Mouse (Mus musculus): Measurements from ENCODE around the gene Ttc4. TPM values are rescaled to one million over a fixed set of nuclear protein-coding genes. Genes with fewer than 3 reads are reported as not detected.

The Ttc4 gene
- total RNA-seq, 2 experiments from 2014 or later: 24.9 to 42.5 TPM

DNA sequence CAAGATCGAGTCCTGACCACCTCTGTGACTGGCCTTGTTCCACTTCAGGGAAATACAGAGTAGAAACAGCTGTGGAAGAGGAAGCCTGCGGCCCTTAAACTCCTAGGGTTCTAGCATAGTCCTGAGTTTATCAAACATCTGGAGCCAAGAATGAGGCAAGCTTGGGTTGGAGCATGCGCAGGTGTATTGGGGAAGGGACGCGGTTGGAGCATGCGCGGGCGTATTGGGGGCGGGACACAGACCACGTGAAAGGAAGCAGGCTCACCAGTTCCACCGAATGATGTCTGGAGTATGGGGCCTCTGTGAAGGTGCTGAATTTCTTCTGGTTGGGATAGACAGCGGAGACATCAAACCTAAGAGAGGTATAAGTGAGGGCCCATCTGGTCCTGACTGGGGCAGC lies 63.1 kb downstream of the Ttc4 start:
- no peak for ATAC-seq (replicated peaks; ENCODE audit: poor library complexity)

DNA sequence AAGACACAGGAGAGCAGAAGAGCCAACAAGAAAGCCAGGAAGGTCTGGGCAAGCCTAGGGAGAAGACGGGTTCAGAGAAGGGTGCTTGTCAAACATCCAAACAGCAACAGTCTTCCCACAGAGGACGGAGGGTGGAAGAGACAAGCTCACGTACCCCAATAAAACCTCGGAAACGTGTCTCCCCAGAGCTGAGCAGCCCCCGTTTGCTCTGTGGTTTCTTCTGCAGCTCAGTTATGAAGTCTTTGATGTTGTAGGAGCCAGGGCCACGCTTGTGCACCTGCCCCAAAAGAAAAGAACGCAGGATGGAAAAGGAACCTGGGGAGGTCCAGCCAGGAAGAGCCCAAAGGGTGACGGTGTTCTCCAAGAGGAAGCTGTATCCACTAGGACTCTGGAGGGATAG lies 63.9 kb downstream of the Ttc4 start:
- no peak for ATAC-seq (replicated peaks; ENCODE audit: poor library complexity)

DNA sequence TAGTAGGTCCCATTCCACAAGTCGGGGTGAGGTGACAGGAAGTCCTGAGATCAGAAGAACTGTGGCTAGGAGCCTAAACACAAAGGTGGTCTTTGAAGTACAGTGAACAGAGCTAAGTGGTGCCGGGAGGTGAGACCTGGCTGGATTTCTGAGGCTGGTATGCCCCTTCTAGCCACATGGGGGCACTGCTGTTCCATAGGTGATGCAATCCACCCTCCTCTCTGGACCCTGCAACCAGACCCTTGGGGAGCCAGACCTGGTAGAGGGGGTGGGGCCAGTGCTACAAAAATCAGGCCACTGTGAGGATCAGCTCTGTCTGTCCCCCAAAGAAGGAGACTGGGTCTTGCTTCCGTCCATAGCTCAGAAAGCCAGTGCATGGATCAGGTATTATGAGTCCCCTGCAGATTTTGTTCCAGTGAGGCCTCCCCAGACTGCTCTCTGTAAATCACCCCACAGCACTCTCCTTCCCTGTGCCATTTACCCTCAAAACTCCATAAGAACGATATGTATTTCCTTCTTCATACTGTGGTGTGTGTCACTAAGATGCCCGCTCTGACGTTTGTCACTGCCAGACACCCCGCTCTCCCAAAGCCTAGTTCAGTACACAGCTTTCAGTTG lies 64.5 kb downstream of the Ttc4 start:
- ATAC-seq (replicated peaks; ENCODE audit: poor library complexity): peak; percentile 89

DNA sequence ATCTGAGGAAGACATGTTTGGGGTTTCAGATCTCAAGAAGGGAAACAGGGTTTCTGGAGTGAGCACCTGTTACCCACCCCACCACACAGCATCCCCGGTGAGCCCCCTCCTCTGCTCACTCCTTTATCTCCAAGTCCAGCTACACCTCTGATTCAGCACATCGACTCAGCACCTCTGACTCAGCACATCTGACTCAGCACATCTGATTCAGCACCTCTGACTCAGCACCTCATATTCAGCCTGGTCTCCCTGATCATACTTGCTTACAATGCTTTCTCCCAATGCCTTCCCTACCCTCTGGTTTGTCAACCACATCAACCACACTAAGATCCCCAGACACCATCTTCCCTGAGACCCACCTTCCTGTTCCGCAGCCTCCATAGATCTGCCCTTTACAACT lies 65.2 kb downstream of the Ttc4 start:
- peak; percentile 32 for ATAC-seq (replicated peaks; ENCODE audit: poor library complexity)

DNA sequence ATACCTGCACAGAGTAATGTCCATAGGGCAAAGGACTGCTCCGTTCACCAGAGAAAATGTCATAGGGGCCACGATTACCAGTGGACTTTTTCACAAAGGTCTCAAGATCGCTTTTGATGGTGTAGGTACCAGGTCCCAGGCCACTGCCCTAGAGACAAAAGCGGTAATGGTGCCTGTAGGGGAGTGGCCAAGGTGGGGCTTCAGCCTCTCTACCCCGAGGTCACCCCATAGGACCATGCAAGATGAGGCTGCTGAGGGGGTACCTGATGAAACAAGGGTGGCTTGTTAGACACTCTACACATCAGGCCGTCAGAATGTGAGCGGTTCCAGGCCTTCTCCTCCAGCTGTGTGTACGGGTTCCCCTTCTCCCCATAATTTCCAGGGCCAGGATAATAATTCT lies 65.6 kb downstream of the Ttc4 start:
- no peak for ATAC-seq (replicated peaks; ENCODE audit: poor library complexity)

Other genes with a start within 250 kb of the Ttc4 start
- not detected in 2 replicates for gene Pcsk9, start 214.6 kb downstream of the Ttc4 start, total RNA-seq (2015)
- gene Pcsk9, start 214.6 kb downstream of the Ttc4 start, total RNA-seq (2017): 0.12 and 0.14 TPM in 2 replicates
- not detected in 2 replicates for gene Bsnd, start 186.7 kb downstream of the Ttc4 start, total RNA-seq (2015)
- not detected in 2 replicates for gene Bsnd, start 186.7 kb downstream of the Ttc4 start, total RNA-seq (2017)
- 15.9 and 17.4 TPM in 2 replicates for gene Dhcr24, start 117.9 kb downstream of the Ttc4 start, total RNA-seq (2015)
- gene Dhcr24, start 117.9 kb downstream of the Ttc4 start, total RNA-seq (2017): 9.8 and 11.0 TPM in 2 replicates
- gene Lexm, start 61.7 kb downstream of the Ttc4 start, total RNA-seq (2015): not detected in 2 replicates
- gene Lexm, start 61.7 kb downstream of the Ttc4 start, total RNA-seq (2017): not detected in 2 replicates
- gene Ttc22, start 56.5 kb downstream of the Ttc4 start, total RNA-seq (2015): not detected in 2 replicates
- gene Ttc22, start 56.5 kb downstream of the Ttc4 start, total RNA-seq (2017): not detected in 2 replicates
- gene Pars2, start 27.9 kb downstream of the Ttc4 start, total RNA-seq (2015): 3.7 and 6.6 TPM in 2 replicates
- 7.7 and 8.8 TPM in 2 replicates for gene Pars2, start 27.9 kb downstream of the Ttc4 start, total RNA-seq (2017)
- gene Mroh7, start 52.0 kb upstream of the Ttc4 start, total RNA-seq (2015): not detected in 2 replicates
- not detected in 2 replicates for gene Mroh7, start 52.0 kb upstream of the Ttc4 start, total RNA-seq (2017)
- gene Fam151a, start 54.9 kb upstream of the Ttc4 start, total RNA-seq (2015): not detected in 2 replicates
- gene Fam151a, start 54.9 kb upstream of the Ttc4 start, total RNA-seq (2017): not detected in 2 replicates
- gene Acot11, start 126.1 kb upstream of the Ttc4 start, total RNA-seq (2015): 2.0 and 2.3 TPM in 2 replicates
- gene Acot11, start 126.1 kb upstream of the Ttc4 start, total RNA-seq (2017): 2.6 and 3.2 TPM in 2 replicates
- 35.5 and 36.5 TPM in 2 replicates for gene Ssbp3, start 231.8 kb upstream of the Ttc4 start, total RNA-seq (2015)
- gene Ssbp3, start 231.8 kb upstream of the Ttc4 start, total RNA-seq (2017): 16.0 and 30.8 TPM in 2 replicates

Data from megakaryocyte progenitor cell, adult 5-6 weeks (primary cell).